Mouse (Mus musculus): ENCODE results near the gene Fgfr2.

Fgfr2 gene

DNA sequence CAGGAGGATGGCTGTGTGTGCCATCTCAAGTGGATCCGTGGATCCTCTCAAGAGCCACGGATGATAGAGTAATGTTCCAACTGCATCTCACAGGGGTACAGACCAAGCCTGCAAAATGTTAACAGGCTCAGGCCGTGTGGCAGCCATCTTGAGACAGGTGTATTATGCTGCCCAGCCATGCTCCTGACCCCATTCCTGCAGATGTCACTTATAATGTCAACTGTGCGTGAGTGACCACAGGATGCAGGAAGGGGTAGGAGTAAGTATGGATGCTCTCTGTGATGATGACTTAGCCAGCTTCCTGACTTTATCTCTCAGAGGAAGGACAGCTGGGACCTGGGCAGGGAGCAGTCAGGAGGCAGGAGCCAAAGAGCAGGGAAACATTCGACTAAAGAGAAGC, 2459.1 kb downstream of the Fgfr2 start:
- no peak for DNase-seq (ENCODE audit: low spot score)

DNA sequence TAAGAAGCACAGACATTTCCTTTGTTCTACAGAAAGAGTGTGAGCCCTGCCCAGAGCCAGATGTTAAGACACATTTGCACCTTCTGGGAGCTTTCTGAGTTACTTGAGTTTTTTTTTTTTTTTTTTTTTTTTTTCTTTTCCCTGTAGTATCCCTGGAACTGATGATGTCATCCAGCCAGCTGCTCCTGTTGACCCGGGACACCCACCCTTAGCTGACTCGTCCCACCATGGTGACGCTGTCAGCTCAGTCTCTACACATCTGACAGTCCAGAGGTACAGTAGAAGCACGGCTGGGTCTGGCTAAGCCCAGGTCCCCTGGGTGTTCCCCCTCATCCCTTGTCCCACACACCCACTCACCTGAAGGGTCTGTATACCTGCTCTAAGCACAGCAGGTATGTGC, 2460.3 kb downstream of the Fgfr2 start:
- no peak for DNase-seq (ENCODE audit: low spot score)

DNA sequence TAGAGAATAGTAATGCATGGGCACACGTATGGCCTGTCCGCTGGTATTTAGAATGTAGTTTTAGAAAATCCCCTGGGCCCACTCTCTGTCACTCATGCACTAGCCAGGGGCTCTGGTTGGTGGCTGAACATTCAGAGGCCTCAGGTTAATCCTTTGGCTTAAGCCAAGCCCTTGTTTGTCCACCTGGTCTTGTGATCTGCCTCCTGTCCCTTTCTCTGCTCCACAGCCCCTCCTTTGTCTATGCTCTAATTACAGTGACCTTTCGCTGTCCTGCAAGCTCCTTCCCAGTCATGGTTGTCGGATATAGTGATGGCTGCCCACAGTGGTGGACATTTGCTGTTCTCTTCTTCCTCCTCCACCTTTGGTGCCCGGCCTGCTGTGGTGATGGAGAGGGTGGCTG, 2460.9 kb downstream of the Fgfr2 start:
- DNase-seq (ENCODE audit: low spot score): no peak

DNA sequence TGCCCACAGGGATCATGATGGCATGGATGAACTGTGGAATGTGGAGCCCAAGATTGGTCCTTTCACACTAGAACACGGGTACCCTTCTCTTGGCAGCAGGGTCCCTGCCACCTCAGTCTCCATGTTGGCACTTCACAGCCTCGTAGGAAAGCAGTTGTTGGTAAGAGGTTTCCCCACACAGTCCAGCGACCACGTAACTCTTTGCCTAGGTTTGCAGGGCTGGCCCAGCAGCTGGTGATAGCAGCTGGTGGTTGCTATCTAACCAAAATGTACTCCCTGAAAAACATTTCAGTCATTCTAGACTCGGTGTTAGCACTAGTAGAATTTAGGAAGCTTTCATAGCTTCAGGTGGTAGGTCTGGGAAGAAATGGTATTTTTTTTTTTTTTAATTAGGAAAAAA, 2464.0 kb downstream of the Fgfr2 start:
- DNase-seq (ENCODE audit: low spot score): no peak

DNA sequence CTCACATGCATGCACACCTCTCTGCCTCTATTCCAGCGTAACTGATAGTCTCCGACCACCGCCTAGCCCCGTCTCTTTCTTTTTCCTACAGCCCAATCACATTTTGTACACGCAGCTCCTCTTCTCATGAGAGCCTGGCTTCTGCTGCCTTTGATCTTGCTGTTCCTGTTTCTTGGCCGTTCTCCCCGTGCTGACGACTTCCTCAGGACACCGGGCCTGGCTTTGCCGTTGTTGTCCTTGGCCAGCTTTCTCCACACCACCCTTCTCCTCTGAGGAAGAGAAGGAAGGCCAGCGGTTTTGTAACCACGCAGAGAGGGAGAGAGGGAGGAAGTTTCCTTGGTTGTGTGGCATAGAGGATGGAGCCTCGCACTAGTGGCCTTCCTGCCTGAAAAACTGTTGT, 2465.4 kb downstream of the Fgfr2 start:
- no peak for DNase-seq (ENCODE audit: low spot score)

- no peak for DNase-seq (ENCODE audit: low spot score)
Observed at GRCm38 (mm10) chr7:130656965-130657364, 2466.2 kb downstream of the Fgfr2 start.

GRCm38 (mm10) chr7:130654562-130654961, 2468.6 kb downstream of the Fgfr2 start:
- no peak for DNase-seq (ENCODE audit: low spot score)

- no peak for DNase-seq (ENCODE audit: low spot score)
Observed at GRCm38 (mm10) chr7:130653036-130653555, 2470.1 kb downstream of the Fgfr2 start.

DNA sequence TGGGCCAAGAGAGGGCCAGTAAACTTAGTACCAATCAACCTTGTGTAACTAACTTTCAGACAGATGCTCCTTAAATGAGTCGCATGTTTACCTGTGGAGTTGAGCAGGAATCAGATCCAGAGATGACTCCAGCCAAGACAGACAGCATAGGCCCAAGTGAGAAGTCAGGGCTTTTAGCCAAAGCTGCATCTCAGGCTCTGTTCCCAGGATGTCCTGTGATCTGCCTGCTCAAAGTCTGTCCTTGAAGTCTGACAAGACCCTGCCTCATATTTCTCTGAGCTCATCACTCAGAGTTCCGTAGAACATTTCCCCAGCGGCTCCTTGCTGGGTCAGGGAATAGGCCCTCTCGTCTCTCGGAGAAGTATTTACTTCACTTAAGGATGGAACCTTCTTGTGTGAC, 2472.5 kb downstream of the Fgfr2 start:
- no peak for DNase-seq (ENCODE audit: low spot score)

- no peak for DNase-seq (ENCODE audit: low spot score)
Observed at GRCm38 (mm10) chr7:130649257-130649656, 2473.9 kb downstream of the Fgfr2 start.

- DNase-seq (ENCODE audit: low spot score): peak; percentile 11
Observed at GRCm38 (mm10) chr7:130648061-130648460, 2475.1 kb downstream of the Fgfr2 start.

- peak; percentile 82 for DNase-seq (ENCODE audit: low spot score)
Observed at GRCm38 (mm10) chr7:130646762-130647139, 2476.4 kb downstream of the Fgfr2 start.

- DNase-seq (ENCODE audit: low spot score): peak; percentile 59
Observed at GRCm38 (mm10) chr7:130645994-130646761, 2477.0 kb downstream of the Fgfr2 start.

- peak; percentile 29 for DNase-seq (ENCODE audit: low spot score)
Observed at GRCm38 (mm10) chr7:130645332-130645993, 2477.7 kb downstream of the Fgfr2 start.

- DNase-seq (ENCODE audit: low spot score): no peak
Observed at GRCm38 (mm10) chr7:130640681-130641080, 2482.5 kb downstream of the Fgfr2 start.

DNA sequence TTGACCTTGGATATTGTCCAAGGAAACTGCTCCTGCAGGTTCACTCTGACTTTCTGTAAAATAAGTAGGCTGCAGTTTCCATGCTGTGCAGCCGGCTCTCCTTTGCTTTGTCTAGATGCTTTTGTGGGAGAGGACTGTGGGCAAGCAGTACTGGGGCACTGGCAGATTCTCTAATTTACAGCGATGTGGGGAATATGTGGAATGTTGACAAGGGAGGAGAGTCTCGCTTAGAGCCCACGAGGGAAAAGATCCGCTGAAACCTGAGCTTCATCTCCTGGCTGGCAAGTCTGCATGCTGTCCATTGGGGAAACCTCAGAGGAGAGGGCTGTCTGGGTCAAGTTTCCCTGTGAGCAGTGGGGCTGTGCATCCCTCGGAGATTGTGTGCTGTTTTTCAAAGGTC, 2485.3 kb downstream of the Fgfr2 start:
- DNase-seq (ENCODE audit: low spot score): no peak

- no peak for DNase-seq (ENCODE audit: low spot score)
Observed at GRCm38 (mm10) chr7:130636902-130637301, 2486.2 kb downstream of the Fgfr2 start.

DNA sequence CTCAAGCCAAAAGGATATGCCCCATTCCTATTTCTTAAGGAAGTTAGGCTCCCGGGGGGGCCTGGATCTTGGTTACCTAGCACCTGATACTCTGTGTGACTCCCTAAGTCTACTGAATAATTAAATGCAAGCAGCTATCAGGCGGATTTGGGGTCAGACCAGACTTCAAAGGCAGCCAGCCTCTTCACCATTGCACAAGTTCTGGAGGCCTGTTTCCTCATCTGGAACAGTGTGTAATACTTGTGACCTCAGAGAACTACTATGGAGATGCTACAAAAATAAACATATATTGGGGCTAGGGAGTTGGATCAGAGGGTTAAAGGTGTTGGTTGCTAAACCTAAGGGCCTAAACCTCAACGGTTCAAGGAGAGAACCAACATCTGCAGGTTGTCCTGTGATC, 2486.9 kb downstream of the Fgfr2 start:
- DNase-seq (ENCODE audit: low spot score): no peak

- DNase-seq (ENCODE audit: low spot score): no peak
Observed at GRCm38 (mm10) chr7:130635212-130635611, 2487.9 kb downstream of the Fgfr2 start.

DNA sequence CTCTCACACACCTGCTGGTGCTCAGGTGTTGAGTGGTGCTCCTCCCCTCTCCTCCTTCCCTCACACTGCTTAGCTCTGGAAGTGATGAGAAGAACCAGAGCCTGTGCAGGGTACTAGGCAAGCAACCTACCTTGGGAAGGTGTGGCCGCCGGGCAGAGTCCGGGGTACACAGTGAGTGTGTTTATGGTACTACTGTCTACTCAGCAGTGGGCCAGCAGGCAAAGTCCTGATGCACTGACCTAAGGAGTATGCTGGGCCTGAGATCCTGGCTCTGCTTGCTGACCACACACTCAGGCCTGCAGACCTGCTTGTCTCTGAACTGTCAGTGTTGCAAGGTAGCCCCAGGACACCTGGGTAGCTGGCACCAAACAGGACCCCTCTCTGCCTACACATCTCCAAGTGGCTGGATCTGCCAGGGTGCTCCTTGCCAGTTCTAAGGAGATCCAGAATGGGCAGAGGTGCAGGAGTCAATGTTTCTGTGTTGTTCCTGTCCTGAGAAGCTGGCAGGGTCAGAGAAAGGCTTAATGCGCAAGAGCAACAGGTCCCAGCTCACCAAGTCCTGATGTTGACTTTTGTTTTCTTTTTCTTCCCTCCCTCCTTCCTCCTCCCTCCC, 2488.8 kb downstream of the Fgfr2 start:
- no peak for DNase-seq (ENCODE audit: low spot score)

- DNase-seq (ENCODE audit: low spot score): no peak
Observed at GRCm38 (mm10) chr7:130632379-130632732, 2490.8 kb downstream of the Fgfr2 start.

DNA sequence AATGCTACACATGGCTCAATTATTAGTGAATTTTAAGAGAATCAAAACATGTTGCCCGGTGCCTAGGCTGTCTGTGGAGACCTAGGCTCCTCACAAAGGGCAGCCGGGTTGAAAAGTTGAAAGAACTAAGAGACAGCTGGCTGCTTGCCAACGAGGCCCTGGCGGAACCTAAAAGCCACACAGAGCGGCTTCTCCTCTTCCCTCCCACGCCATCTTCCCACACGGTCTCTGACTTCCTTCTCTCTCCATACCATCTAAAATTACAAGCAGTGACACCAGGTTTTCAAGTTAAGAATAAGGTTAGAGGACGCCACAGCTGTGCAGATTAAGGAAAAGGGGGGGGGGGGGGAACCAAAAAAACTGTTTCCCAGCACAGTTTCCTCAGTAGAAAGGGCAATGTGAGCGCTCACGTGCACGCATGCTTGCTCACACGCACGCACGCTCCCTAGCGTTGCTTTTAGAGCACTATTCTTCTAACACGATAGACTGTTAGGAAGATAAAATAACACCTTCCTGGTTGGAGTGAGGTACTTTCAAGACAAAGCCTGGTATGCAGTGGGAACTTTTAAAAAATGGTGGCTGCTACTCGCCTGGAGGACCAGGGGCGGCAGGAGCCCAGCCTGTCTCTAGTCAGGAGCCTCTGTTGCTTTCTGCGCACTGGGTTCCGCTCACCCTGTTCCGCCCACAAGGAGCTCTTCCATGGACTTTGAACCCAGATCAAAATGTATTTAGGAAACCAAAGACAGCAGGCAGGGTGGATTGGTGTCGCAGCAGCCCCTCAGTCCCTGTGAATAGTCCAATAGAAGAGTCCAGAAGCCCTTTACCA, 2491.4 kb downstream of the Fgfr2 start:
- DNase-seq (ENCODE audit: low spot score): peak; percentile 73

Data from T-cell, adult 2 months (primary cell).